Mouse (Mus musculus) ES-CJ7 (cell line): ENCODE data around the gene Nr5a2.

Experiments
- DNase-seq: peaks from one replicate; pipeline ENCODE4 v3.0.0; 2011; ENCODE audit warnings: low read depth, low spot score

Gene Nr5a2

GRCm38 (mm10) chr1:136949323-136949741 lies 10.9 kb downstream of the Nr5a2 start:
- peak; percentile 89 for DNase-seq

- no peak for DNase-seq
Measured at GRCm38 (mm10) chr1:136948511-136949275, 11.6 kb downstream of the Nr5a2 start.

GRCm38 (mm10) chr1:136948127-136948422 lies 12.2 kb downstream of the Nr5a2 start:
- DNase-seq = no peak

GRCm38 (mm10) chr1:136947394-136948126 lies 12.7 kb downstream of the Nr5a2 start:
- DNase-seq = no peak

- no peak for DNase-seq
Measured at GRCm38 (mm10) chr1:136946806-136947393, 13.3 kb downstream of the Nr5a2 start.

GRCm38 (mm10) chr1:136946404-136946803 lies 13.8 kb downstream of the Nr5a2 start:
- no peak for DNase-seq

GRCm38 (mm10) chr1:136945876-136946275 lies 14.4 kb downstream of the Nr5a2 start:
- peak; percentile 31 for DNase-seq

- DNase-seq = peak; percentile 71
Measured at GRCm38 (mm10) chr1:136945426-136945825, 14.8 kb downstream of the Nr5a2 start.

- DNase-seq = peak; percentile 61
Measured at GRCm38 (mm10) chr1:136940603-136941002, 19.6 kb downstream of the Nr5a2 start.

- DNase-seq = no peak
Measured at GRCm38 (mm10) chr1:136939220-136939619, 21.0 kb downstream of the Nr5a2 start.

- no peak for DNase-seq
Measured at GRCm38 (mm10) chr1:136935960-136936324, 24.3 kb downstream of the Nr5a2 start.

GRCm38 (mm10) chr1:136935316-136935959 lies 24.8 kb downstream of the Nr5a2 start:
- no peak for DNase-seq

- DNase-seq = no peak
Measured at GRCm38 (mm10) chr1:136934051-136934450, 26.2 kb downstream of the Nr5a2 start.

- DNase-seq = no peak
Measured at GRCm38 (mm10) chr1:136931026-136931425, 29.2 kb downstream of the Nr5a2 start.

- no peak for DNase-seq
Measured at GRCm38 (mm10) chr1:136929743-136930142, 30.5 kb downstream of the Nr5a2 start.

GRCm38 (mm10) chr1:136927428-136927827 lies 32.8 kb downstream of the Nr5a2 start:
- no peak for DNase-seq

- no peak for DNase-seq
Measured at GRCm38 (mm10) chr1:136926026-136926425, 34.2 kb downstream of the Nr5a2 start.

GRCm38 (mm10) chr1:136920089-136920488 lies 40.2 kb downstream of the Nr5a2 start:
- DNase-seq = no peak

GRCm38 (mm10) chr1:136918791-136919190 lies 41.5 kb downstream of the Nr5a2 start:
- DNase-seq = no peak

- DNase-seq = no peak
Measured at GRCm38 (mm10) chr1:136915438-136915837, 44.8 kb downstream of the Nr5a2 start.

- no peak for DNase-seq
Measured at GRCm38 (mm10) chr1:136911996-136912395, 48.3 kb downstream of the Nr5a2 start.

GRCm38 (mm10) chr1:136911594-136911860 lies 48.7 kb downstream of the Nr5a2 start:
- DNase-seq = no peak
